Mouse (Mus musculus) retina, postnatal 7 days (tissue): Measurements from ENCODE around the gene Ssxb6.
"Not testable (repeated sequence)": the region's sequence is repeated elsewhere in the genome, so short reads cannot be mapped to it uniquely, and the experiment has no call there.

ENCODE experiments used
- DNase-seq: peaks from one replicate; pipeline ENCODE4 v3.0.0-alpha.2; 2012; ENCODE audit warnings: low read depth, low spot score

Gene Ssxb6

DNA sequence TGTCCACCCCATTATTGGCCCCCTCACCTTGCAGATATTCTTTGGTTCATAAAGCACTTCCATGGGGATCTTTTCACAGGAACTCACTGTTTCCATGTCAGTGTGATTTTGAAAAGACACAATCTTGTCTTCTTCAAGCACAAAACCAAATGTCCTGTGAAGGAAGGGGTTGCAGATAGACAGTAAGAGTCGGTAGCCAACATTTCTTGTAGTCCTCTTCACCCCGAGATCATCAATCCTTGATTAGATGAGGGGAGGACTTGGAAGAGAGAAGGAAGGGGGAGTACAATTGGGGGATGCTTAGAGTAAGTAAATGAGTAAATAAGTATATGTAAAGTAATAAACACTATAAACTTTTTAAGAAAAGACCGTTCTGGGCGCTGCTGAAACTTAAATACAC lies at the start of gene Ssxb6:
Ssxb6 (minus strand) TSS at position 101 of the 400 bp plus-strand sequence.
- DNase-seq = not testable (repeated sequence)

DNA sequence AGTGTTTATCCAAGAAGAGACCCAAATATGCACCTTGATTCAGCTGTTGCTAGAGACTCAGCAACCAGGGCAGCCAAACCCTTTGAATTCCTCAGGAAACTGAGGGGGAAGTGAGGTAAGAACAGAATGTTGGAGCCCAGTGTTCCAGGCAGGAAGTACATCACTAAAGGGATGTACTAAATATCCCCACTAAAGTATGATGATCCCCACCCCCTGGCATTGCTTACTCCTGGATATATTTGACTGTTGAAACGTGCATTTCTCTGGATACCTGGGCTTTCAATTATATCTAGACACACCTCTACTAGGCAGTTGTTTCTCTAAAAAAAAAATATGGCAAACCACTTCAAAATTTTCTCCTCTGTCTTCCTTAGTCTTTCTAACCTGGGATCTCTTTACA lies 43.7 kb upstream of the Ssxb6 start, which contains the start of gene Ssxb3:
Ssxb3 (minus strand) TSS at position 101 of the 400 bp plus-strand sequence.
- not testable (repeated sequence) for DNase-seq

DNA sequence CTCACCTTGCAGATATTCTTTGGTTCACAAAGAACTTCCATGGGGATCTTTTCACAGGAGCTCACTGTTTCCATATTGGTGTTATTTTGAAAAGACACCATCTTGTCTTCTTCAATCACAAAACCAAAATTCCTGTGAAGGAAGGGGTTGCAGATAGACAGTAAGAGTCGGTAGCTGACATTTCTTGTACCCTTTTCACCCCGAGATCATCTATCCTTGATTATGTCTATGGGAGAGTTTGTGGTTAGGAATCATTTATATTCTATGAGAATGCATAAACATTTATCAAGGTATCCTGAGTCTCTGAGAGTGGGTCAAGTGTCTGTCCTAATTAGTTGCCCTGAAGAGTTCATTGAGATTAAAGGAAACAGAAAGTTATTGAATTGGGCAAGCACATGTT lies 23.2 kb downstream of the Ssxb6 start, which contains the start of gene Gm14459:
Gm14459 (minus strand) TSS at position 101 of the 400 bp plus-strand sequence.
- no peak for DNase-seq
